ENCODE assay signal across 22 mouse cellular contexts in the genomic region with DNA sequence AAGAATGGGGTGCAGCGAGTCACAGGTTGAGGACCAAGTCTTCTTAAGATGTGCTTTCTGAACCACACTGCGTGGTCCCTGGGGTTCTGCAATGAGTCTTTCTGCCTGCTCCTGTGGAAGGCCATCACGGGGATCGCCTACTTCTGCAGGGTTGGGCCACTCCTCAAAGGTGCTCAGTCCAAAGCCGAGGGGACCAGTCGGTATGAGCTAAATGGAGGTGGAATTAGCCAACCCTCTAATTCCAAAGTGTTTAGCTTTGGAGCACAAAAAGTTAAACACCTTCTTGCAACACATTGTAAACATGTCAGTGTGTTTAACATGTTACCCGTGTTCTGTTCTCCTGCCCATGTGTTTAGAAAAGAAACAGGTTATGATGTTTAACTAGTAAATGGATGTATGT.
"Had no signal": no experiment of that assay in that cellular context is flagged by ENCODE, and none has a peak within 500 bp of the region (broad histone marks: within the 10 kb centered on the region; RNA-seq: fewer than 3 reads in every experiment).

No protein-coding gene starts in this region.

- H3K4me3 ChIP-seq: liver, embryonic 13.5 days; megakaryocyte, embryonic 14.5 days; midbrain, embryonic 10.5 days; midbrain, embryonic 13.5 days; myocyte; neural tube, embryonic 13.5 days had no signal

- H3K9me3 ChIP-seq: liver, embryonic 13.5 days; megakaryocyte, embryonic 14.5 days; midbrain, embryonic 10.5 days; midbrain, embryonic 13.5 days; neural tube, embryonic 13.5 days had no signal

- DNase-seq: kidney, adult 18-20 months; kidney, adult 9 months; kidney, postnatal 14 days; kidney, postnatal 4 days; left cerebral cortex, postnatal 4 days; liver, embryonic 13.5 days; lung, embryonic 14.5 days; lung, postnatal 10 days; lung, postnatal 36 days; retina, postnatal 1 day; right cerebral cortex, postnatal 25 days; spleen, adult 18-20 months; thymus, adult 2 months; thymus, postnatal 14 days; thymus, postnatal 4 days had no signal

- H3K27ac ChIP-seq: liver, embryonic 13.5 days; midbrain, embryonic 10.5 days; midbrain, embryonic 13.5 days; neural tube, embryonic 13.5 days had no signal

- H3K4me2 ChIP-seq: liver, embryonic 13.5 days; lung, embryonic 14.5 days; midbrain, embryonic 13.5 days; neural tube, embryonic 13.5 days had no signal

- H3K4me1 ChIP-seq: megakaryocyte, embryonic 14.5 days; midbrain, embryonic 10.5 days had no signal

- ATAC-seq: intestine, embryonic 16.5 days; midbrain, embryonic 13.5 days; midbrain, embryonic 16.5 days had no signal

- H3K27me3 ChIP-seq: liver, embryonic 13.5 days; midbrain, embryonic 13.5 days; neural tube, embryonic 13.5 days had no signal

- H3K9ac ChIP-seq: liver, embryonic 13.5 days; lung, embryonic 14.5 days; midbrain, embryonic 13.5 days; neural tube, embryonic 13.5 days had no signal

- H3K36me3 ChIP-seq: liver, embryonic 13.5 days; midbrain, embryonic 10.5 days; midbrain, embryonic 13.5 days; neural tube, embryonic 13.5 days had no signal
